Mouse (Mus musculus) G1E (cell line): ENCODE measurements around the gene Tmem143. TPM values are rescaled to one million over a fixed set of nuclear protein-coding genes. Genes with fewer than 3 reads are reported as not detected.

Source experiments
- ATAC-seq: 2 replicates; pipeline ENCODE4 v1.8.0; 2016; ENCODE audit warnings: mild to moderate bottlenecking; ENCODE audit not compliant: insufficient number of reproducible peaks, poor library complexity, low FRiP score, severe bottlenecking; ENCODE audit errors: extremely low read depth
- DNase-seq: peaks from one replicate; pipeline ENCODE4 v3.0.0; 2012; ENCODE audit warnings: low spot score
- H3K27me3 ChIP-seq: 2 replicates; pipeline ENCODE4 v1.6.1; 2012; ENCODE audit warnings: mild to moderate bottlenecking, low read length, inconsistent platforms; ENCODE audit not compliant: insufficient read depth
- H3K36me3 ChIP-seq: replicated peaks from 2 replicates; pipeline ENCODE3; 2012; ENCODE audit warnings: mild to moderate bottlenecking, inconsistent platforms
- H3K4me1 ChIP-seq: 2 replicates; pipeline ENCODE4 v1.6.1; 2012; ENCODE audit warnings: low read depth, low read length, inconsistent platforms, mixed read lengths; ENCODE audit not compliant: insufficient read depth
- H3K4me3 ChIP-seq: 2 replicates; pipeline ENCODE4 v1.5.1; 2012; ENCODE audit warnings: low read depth, mild to moderate bottlenecking, inconsistent platforms, low read length, moderate library complexity, mixed read lengths
- H3K9me3 ChIP-seq: replicated peaks from 2 replicates; pipeline ENCODE4 v1.6.1; 2012; ENCODE audit warnings: inconsistent platforms
- CTCF ChIP-seq: IDR thresholded peaks from 2 replicates; pipeline ENCODE4 v1.5.1; 2012; ENCODE audit warnings: low read depth, low read length, inconsistent platforms, mixed read lengths
- GATA1 ChIP-seq: IDR thresholded peaks from 2 replicates; pipeline ENCODE4 v1.6.1; 2012; ENCODE audit warnings: borderline replicate concordance, low read length, inconsistent platforms, mixed read lengths
- GATA2 ChIP-seq: IDR thresholded peaks from 2 replicates; pipeline ENCODE4 v1.6.1; 2012; ENCODE audit warnings: low read depth, low read length, inconsistent platforms, borderline replicate concordance
- POLR2AphosphoS5 ChIP-seq: IDR thresholded peaks from 2 replicates; pipeline ENCODE4 v1.6.1; 2012; ENCODE audit warnings: low read depth, low read length, inconsistent platforms; ENCODE audit not compliant: insufficient replicate concordance
- TAL1 ChIP-seq: conservative IDR thresholded peaks from 2 replicates; pipeline ENCODE4 v1.6.1; 2012; ENCODE audit warnings: low read depth, low read length, inconsistent platforms, mixed read lengths
- polyA plus RNA-seq: library from polyadenylated mRNA; stranded (reverse); fragments of >175 nt; gene quantifications from 2 replicates; pipeline ENCODE4 v1.2.3, GENCODE M21; 2012
- total RNA-seq, 2 experiments: library from RNA; stranded (forward) in 1 of 2; stranded (reverse) in 1 of 2; fragments of 200-1000 nt in 1 of 2; fragments of >200 nt in 1 of 2; fragmentation: Nextera tagmentation in 1 of 2; gene quantifications; 2 replicates each; pipeline ENCODE4 v1.2.3; 2014 to 2017

The Tmem143 gene
- total and polyA plus RNA-seq, 3 experiments = 11.7 to 37.8 (median 14.4) TPM

DNA sequence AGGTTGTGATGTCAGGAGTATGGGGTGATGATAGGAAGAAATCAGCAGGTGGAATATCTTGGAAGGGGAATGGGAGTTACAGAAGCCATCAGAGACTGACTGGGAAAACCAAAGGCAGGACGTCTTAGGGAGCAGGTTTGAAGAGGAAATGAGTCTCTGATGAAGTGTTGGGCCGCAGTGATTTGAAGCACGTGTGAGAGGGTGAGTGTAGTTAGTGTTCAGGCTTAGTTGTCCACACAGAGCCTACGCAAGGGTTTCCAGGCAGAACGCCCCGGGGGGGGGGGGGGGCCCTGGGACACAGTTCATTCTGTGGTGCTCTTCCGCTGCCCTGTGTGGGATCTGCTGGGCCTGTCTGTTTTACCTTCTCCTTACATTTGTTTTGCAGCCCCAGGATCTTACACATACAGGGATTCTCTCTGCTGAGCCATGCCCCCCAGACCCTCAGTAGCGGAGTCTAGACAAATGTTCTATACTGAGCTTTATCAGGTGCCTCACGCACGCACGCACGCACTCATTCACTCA, 5.8 kb downstream of the Tmem143 start:
- no peak for DNase-seq
- H3K27me3 ChIP-seq = no peaks in the 10 kb centered on the region
- no peak for ATAC-seq
- H3K36me3 ChIP-seq = peaks cover 49% of the 10 kb centered on the region
- TF ChIP-seq CTCF (no peak), TAL1 (no peak), GATA2 (no peak), GATA1 (no peak), POLR2AphosphoS5 (no peak)
- H3K4me3 ChIP-seq = no peak overlapping the region
- H3K9me3 ChIP-seq = 0 out of 2 replicates have a peak, but pooled peaks cover 4% of the 10 kb centered on the region
- H3K4me1 ChIP-seq = peaks cover 21% of the 10 kb centered on the region

DNA sequence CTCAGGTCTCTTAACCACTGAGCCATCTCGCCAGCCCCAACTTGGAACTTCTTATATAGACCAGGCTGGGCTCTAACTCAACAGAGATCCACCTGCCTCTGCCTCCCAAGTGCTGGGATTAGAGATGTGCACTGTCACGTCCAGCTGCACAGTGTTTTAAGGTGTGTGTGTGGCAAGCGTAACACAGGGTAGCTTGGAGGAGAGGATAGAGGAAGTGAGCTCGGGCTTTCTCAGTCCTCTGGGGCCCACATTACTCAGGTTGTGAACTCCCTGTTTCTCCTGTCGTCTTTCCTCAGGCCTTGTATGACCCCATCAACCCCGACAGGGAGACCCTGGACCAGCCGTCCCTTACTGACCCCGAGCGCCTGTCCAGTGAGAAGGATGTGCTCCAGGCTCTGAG, 9.9 kb downstream of the Tmem143 start:
- no peaks in the 10 kb centered on the region for H3K27me3 ChIP-seq
- ATAC-seq = no peak
- peaks cover 61% of the 10 kb centered on the region for H3K36me3 ChIP-seq
- TF ChIP-seq POLR2AphosphoS5 = no peak
- TF ChIP-seq TAL1 = no peak
- no peak for TF ChIP-seq CTCF
- no peak for TF ChIP-seq GATA2
- TF ChIP-seq GATA1 = no peak
- peaks cover 3% of the 10 kb centered on the region; the same call in 1 of the 2 replicates for H3K4me1 ChIP-seq
- H3K4me3 ChIP-seq = no peak overlapping the region
- H3K9me3 ChIP-seq = 0 out of 2 replicates have a peak, but pooled peaks cover 4% of the 10 kb centered on the region
- DNase-seq = no peak

DNA sequence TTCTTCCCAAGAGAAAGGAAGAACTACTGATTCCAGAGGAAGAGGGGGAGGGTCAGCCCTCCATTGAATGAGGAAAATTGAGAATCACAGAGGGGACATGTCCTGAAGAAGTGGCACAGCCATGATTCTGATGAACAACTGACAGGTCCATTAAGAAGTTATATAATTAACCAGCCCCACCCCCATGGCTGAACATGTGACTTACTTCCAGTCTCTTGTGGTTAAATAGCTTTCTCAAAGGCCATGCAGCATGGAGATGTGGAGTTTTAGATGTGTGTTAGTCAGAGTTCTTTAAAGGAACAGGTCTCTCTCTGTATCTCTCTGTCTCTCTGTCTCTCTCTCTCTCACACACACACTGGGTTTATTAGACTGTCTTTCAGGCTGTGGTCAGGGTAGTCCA, 11.6 kb downstream of the Tmem143 start:
- H3K9me3 ChIP-seq = 0 out of 2 replicates have a peak, but pooled peaks cover 4% of the 10 kb centered on the region
- H3K4me1 ChIP-seq = no peaks in the 10 kb centered on the region
- DNase-seq (no peak), ATAC-seq (no peak)
- TF ChIP-seq POLR2AphosphoS5 (no peak), GATA1 (no peak), GATA2 (no peak), TAL1 (no peak), CTCF (no peak)
- H3K4me3 ChIP-seq = no peak overlapping the region
- H3K27me3 ChIP-seq = no peaks in the 10 kb centered on the region
- H3K36me3 ChIP-seq = peaks cover 64% of the 10 kb centered on the region

DNA sequence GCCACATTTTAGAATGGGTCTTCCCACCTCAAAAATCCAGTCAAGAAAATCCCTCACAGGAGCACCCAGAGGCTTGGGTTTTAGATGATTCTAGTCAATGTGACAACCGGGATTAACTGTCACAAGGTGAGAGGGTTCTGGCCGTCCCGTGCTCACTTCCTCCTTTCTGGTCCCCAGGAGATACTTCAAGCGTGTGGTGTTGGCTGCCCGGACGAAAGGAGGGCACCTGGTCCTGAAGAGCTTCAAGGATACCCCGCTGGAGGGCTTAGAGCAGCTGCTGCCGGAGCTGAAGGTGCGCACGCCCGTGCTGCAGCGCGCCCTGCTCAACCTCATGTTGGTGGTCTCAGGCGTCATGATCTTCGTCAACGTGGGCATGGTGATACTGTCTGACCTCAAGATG, 12.4 kb downstream of the Tmem143 start:
- TF ChIP-seq CTCF (no peak), TAL1 (no peak), GATA2 (no peak), GATA1 (no peak), POLR2AphosphoS5 (no peak)
- H3K36me3 ChIP-seq = peaks cover 70% of the 10 kb centered on the region
- DNase-seq = no peak
- H3K9me3 ChIP-seq = no peaks in the 10 kb centered on the region
- H3K4me1 ChIP-seq = no peaks in the 10 kb centered on the region
- no peak overlapping the region for H3K4me3 ChIP-seq
- H3K27me3 ChIP-seq = no peaks in the 10 kb centered on the region
- no peak for ATAC-seq

DNA sequence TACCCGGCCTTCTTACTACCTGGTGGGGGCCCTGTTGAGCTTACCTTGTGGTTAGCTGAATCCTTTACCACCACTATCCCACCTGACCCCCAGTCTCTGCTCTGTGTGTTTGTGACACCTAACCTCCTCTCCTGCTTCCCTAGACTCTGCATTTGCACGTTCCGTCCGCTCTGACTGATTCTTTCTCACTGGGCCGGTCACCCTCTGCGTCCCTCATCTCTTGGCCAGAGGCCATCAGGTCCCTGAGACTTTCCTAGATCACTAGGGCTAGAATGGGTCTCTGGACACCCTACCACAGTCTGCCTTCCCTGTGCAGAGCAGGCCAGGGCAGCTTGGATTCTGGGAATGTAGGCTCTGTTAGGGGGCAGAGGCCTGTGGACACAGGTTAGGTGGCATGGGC, 17.3 kb downstream of the Tmem143 start:
- DNase-seq (no peak), ATAC-seq (no peak)
- H3K36me3 ChIP-seq = peaks cover 58% of the 10 kb centered on the region
- H3K27me3 ChIP-seq = peaks cover 1% of the 10 kb centered on the region; the same call in 1 of the 2 replicates
- H3K9me3 ChIP-seq = no peaks in the 10 kb centered on the region
- no peak for TF ChIP-seq GATA2
- H3K4me1 ChIP-seq = no peaks in the 10 kb centered on the region
- H3K4me3 ChIP-seq = no peak overlapping the region

DNA sequence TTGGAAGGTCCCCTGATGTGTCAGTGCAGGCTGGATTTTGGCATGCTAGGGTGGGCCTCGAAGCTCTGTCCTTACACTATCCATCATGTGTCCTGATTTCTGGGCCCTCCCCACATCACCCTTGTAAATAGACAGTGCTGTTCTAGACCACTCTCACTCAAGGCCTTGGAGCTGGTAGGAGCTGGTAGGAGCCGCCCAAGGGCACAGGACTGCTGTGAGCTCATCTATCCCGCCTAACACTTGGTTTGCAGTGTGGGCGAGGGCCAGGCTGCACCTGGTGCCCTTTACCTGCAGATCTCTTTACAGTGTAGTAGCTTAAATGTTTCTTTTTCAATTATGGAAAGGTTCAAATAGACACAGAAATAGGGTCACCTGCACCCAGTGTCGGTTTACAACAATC, 18.3 kb downstream of the Tmem143 start:
- peaks cover 48% of the 10 kb centered on the region for H3K36me3 ChIP-seq

More for the DNA sequence above, 18.3 kb downstream of the Tmem143 start:
- H3K9me3 ChIP-seq = no peaks in the 10 kb centered on the region
- peaks cover 5% of the 10 kb centered on the region for H3K27me3 ChIP-seq
- H3K4me1 ChIP-seq = no peaks in the 10 kb centered on the region
- DNase-seq (no peak), ATAC-seq (no peak)
- no peak overlapping the region for H3K4me3 ChIP-seq
- TF ChIP-seq POLR2AphosphoS5 (no peak), GATA1 (no peak), GATA2 (no peak), TAL1 (no peak), CTCF (no peak)
